Mouse (Mus musculus) forebrain, embryonic 10.5 days (tissue): ENCODE data around the gene Tut1. TPM values are rescaled to one million over a fixed set of nuclear protein-coding genes. Genes with fewer than 3 reads are reported as not detected.
"Not testable (repeated sequence)": the region's sequence is repeated elsewhere in the genome, so short reads cannot be mapped to it uniquely, and the experiment has no call there.

Source experiments
- DNase-seq: peaks from one replicate; pipeline ENCODE4 v3.0.0-alpha.2; 2017; ENCODE audit warnings: low spot score; ENCODE audit errors: extremely low spot score
- H3K27ac ChIP-seq: fragments of 300-500 bp; sonication (generic); 2 replicates; pipeline ENCODE4 v1.5.1; 2016; ENCODE audit warnings: mild to moderate bottlenecking
- H3K27me3 ChIP-seq: fragments of 300-500 bp; sonication (generic); 2 replicates; pipeline ENCODE4 v1.6.1; 2016; ENCODE audit warnings: mild to moderate bottlenecking; ENCODE audit not compliant: poor library complexity, severe bottlenecking
- H3K36me3 ChIP-seq: fragments of 300-500 bp; sonication (generic); replicated peaks from 2 replicates; pipeline ENCODE4 v1.6.1; 2016; ENCODE audit warnings: mild to moderate bottlenecking, moderate library complexity
- H3K4me1 ChIP-seq: fragments of 300-500 bp; sonication (generic); 2 replicates; pipeline ENCODE4 v1.6.1; 2016
- H3K4me3 ChIP-seq: fragments of 300-500 bp; sonication (generic); 2 replicates; pipeline ENCODE4 v1.5.1; 2016; ENCODE audit warnings: mild to moderate bottlenecking, moderate library complexity
- H3K9me3 ChIP-seq: fragments of 300-500 bp; sonication (generic); 2 replicates; pipeline ENCODE4 v1.6.1; 2016; ENCODE audit warnings: mild to moderate bottlenecking, moderate library complexity
- WGBS: fragments of 180-500 bp; shearing (Covaris S2); methylation state at CpG from one replicate; pipeline ENCODE4 v1.1.7; 2016; 5-methylcytosine and 5-hydroxymethylcytosine counted together
- polyA plus RNA-seq: library from polyadenylated mRNA; unstranded; fragments of >200 nt; fragmentation: Nextera tagmentation; extraction: Ambion mirVana; gene quantifications from 2 replicates; pipeline ENCODE4 v1.2.1, GENCODE M21; 2016

Tut1 gene
- polyA plus RNA-seq, 1 experiment from 2014 or later = 49.1 TPM

DNA sequence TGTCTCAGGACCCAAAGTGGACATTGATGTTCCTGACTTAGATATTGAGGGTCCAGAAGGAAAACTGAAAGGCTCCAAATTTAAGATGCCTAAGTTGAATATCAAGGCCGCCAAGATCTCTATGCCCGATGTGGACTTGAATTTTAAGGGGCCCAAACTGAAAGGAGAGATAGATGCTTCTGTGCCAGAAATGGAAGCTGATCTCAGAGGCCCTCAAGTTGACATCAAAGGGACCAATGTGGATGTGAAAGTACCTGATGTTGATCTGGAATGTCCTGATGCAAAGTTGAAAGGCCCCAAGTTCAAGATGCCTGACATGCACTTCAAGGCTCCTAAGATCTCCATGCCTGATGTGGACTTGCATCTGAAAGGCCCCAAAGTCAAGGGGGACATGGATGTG lies 53.3 kb downstream of the Tut1 start:
- H3K9me3 ChIP-seq, H3K4me3 ChIP-seq, H3K27ac ChIP-seq, H3K27me3 ChIP-seq, H3K4me1 ChIP-seq, DNase-seq: not testable (repeated sequence)
- H3K36me3 ChIP-seq = peaks cover 13% of the 10 kb centered on the region
- 92% methylated on average over 2 of the region's 2 CpGs for WGBS

Other genes with a start within 250 kb of the Tut1 start
- 136 and 149 TPM in 2 replicates for gene Slc3a2, start 230.5 kb upstream of the Tut1 start, polyA plus RNA-seq
- 120 and 126 TPM in 2 replicates for gene Wdr74, start 218.0 kb upstream of the Tut1 start, polyA plus RNA-seq
- 3.4 and 3.7 TPM in 2 replicates for gene 1700092M07Rik, start 213.1 kb upstream of the Tut1 start, polyA plus RNA-seq
- 86.8 and 87.8 TPM in 2 replicates for gene Stx5a, start 212.4 kb upstream of the Tut1 start, polyA plus RNA-seq
- 254 and 275 TPM in 2 replicates for gene Nxf1, start 196.8 kb upstream of the Tut1 start, polyA plus RNA-seq
- gene Tmem223, start 182.9 kb upstream of the Tut1 start, polyA plus RNA-seq = 170 TPM in 2 replicates
- gene Tmem179b, start 179.4 kb upstream of the Tut1 start, polyA plus RNA-seq = 47.4 and 49.5 TPM in 2 replicates
- gene Taf6l, start 167.4 kb upstream of the Tut1 start, polyA plus RNA-seq = 48.6 and 49.4 TPM in 2 replicates
- 173 and 180 TPM in 2 replicates for gene Polr2g, start 155.3 kb upstream of the Tut1 start, polyA plus RNA-seq
- gene Zbtb3, start 151.3 kb upstream of the Tut1 start, polyA plus RNA-seq = 6.6 and 6.8 TPM in 2 replicates
- 82.5 and 85.5 TPM in 2 replicates for gene Ttc9c, start 134.5 kb upstream of the Tut1 start, polyA plus RNA-seq
- 4.9 and 5.4 TPM in 2 replicates for gene Hnrnpul2, start 133.8 kb upstream of the Tut1 start, polyA plus RNA-seq
- not detected in 2 replicates for gene AC129217.1, start 124.1 kb upstream of the Tut1 start, polyA plus RNA-seq
- gene Bscl2, start 116.4 kb upstream of the Tut1 start, polyA plus RNA-seq = 47.0 and 48.0 TPM in 2 replicates
- gene Gng3, start 114.7 kb upstream of the Tut1 start, polyA plus RNA-seq = 27.8 and 31.7 TPM in 2 replicates
- gene Lrrn4cl, start 103.1 kb upstream of the Tut1 start, polyA plus RNA-seq = 0.36 and 0.99 TPM in 2 replicates
- gene Ubxn1, start 82.4 kb upstream of the Tut1 start, polyA plus RNA-seq = 208 and 212 TPM in 2 replicates
- gene Uqcc3, start 72.9 kb upstream of the Tut1 start, polyA plus RNA-seq = 53.2 and 55.5 TPM in 2 replicates
- gene Lbhd1, start 70.1 kb upstream of the Tut1 start, polyA plus RNA-seq = 125 and 130 TPM in 2 replicates
- gene Gm49403, start 69.9 kb upstream of the Tut1 start, polyA plus RNA-seq = not detected in 2 replicates
- gene 1810009A15Rik, start 65.0 kb upstream of the Tut1 start, polyA plus RNA-seq = 178 and 183 TPM in 2 replicates
- 0.20 and 0.37 TPM in 2 replicates for gene Gm49416, start 64.9 kb upstream of the Tut1 start, polyA plus RNA-seq
- gene Ints5, start 60.8 kb upstream of the Tut1 start, polyA plus RNA-seq = 59.9 and 61.4 TPM in 2 replicates
- 118 and 121 TPM in 2 replicates for gene Ganab, start 55.8 kb upstream of the Tut1 start, polyA plus RNA-seq
- gene B3gat3, start 33.5 kb upstream of the Tut1 start, polyA plus RNA-seq = 49.6 and 52.2 TPM in 2 replicates
- 3.7 and 3.9 TPM in 2 replicates for gene Rom1, start 24.5 kb upstream of the Tut1 start, polyA plus RNA-seq
- gene Eml3, start 24.3 kb upstream of the Tut1 start, polyA plus RNA-seq = 24.0 and 25.7 TPM in 2 replicates
- 202 and 206 TPM in 2 replicates for gene Mta2, start 12.0 kb upstream of the Tut1 start, polyA plus RNA-seq
- gene Eef1g, start 13.2 kb downstream of the Tut1 start, polyA plus RNA-seq = 559 and 563 TPM in 2 replicates
- 6.5 and 7.1 TPM in 2 replicates for gene Ahnak, start 35.4 kb downstream of the Tut1 start, polyA plus RNA-seq
- gene Scgb1a1, start 134.1 kb downstream of the Tut1 start, polyA plus RNA-seq = not detected in 2 replicates
- 17.8 and 25.5 TPM in 2 replicates for gene Asrgl1, start 181.8 kb downstream of the Tut1 start, polyA plus RNA-seq